Mouse (Mus musculus) heart, postnatal 25 days (tissue): Measurements from ENCODE around the gene Scgb1b18. TPM values are rescaled to one million over a fixed set of nuclear protein-coding genes. Genes with fewer than 3 reads are reported as not detected.
"Not testable (repeated sequence)": the region's sequence is repeated elsewhere in the genome, so short reads cannot be mapped to it uniquely, and the experiment has no call there.

Source experiments
- DNase-seq: peaks from one replicate; pipeline ENCODE4 v3.0.0; 2022; ENCODE audit warnings: low spot score
- intact Hi-C: fragments of 180-260 bp; cut with DNase I; formaldehyde crosslinking; loops from one replicate; pipeline ENCODE4 v1.15.1; 2025
- total RNA-seq, 2 experiments: library from RNA; stranded (reverse); gene quantifications; 2 replicates each; pipeline ENCODE4 v1.2.3; 2021

The Scgb1b18 gene
- not detected for total RNA-seq

DNA sequence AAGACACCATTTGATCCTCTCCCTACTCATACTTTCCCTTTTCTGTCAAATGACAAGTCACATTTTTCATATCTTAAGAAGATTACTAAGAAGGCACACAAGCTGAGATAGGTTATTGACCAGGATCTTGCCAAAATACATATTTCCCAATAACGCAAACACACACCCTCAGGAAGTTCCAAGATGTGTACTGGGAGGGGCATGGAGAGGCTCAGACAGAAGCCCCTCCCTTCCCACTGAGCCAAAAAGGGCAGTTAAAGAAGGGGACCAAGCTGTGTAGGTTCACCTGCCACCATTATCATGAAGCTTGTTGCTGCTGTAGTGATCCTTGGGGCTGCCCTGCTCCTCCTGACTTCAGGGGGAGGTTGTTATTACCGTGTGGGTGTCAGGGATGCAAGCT is at the start of gene Scgb1b18:
Gene Scgb1b18, plus strand, starts transcription at position 301 of the 400 bp plus-strand sequence.
- intact Hi-C loops, DNase-seq: not testable (repeated sequence)

DNA sequence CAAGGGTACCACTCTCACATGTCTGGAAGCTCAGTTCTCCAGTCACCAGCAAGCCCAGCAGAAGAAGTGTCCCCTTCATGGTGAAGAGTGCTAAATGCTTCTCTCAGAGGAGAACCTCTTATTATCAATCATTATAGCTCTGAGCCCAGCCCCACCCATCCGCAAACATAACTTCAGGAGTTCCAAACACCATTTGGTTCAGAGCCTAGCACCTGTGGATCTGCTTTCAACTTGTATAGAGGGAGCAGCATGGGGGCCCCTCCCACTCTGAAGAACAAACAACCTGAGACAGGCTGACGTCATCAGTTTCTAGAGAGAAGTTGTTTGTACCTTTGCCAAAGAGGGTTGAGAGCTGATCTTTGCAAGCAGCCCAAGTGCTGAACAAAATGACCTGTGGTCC is 11.6 kb upstream of the Scgb1b18 start, which contains the start of gene Scgb2b18:
Gene Scgb2b18, minus strand, starts transcription at position 101 of the 400 bp plus-strand sequence.
- DNase-seq, intact Hi-C loops: not testable (repeated sequence)

Other genes with a start within 250 kb of the Scgb1b18 start
- gene Scgb2b17, start 129.0 kb upstream of the Scgb1b18 start, total RNA-seq, result not detected
- gene Scgb1b17, start 122.1 kb upstream of the Scgb1b18 start, total RNA-seq, result not detected
- not detected for gene Scgb2b18, start 11.7 kb upstream of the Scgb1b18 start, total RNA-seq
- gene Scgb2b19, start 94.8 kb downstream of the Scgb1b18 start, total RNA-seq, result not detected
- not detected for gene Scgb1b19, start 101.7 kb downstream of the Scgb1b18 start, total RNA-seq
- not detected for gene Scgb2b20, start 180.8 kb downstream of the Scgb1b18 start, total RNA-seq
- not detected for gene Scgb1b20, start 187.7 kb downstream of the Scgb1b18 start, total RNA-seq